Mouse (Mus musculus) megakaryocyte, embryonic 14.5 days (primary cell): ENCODE results near the gene Dlec1.

Experiments
- FLI1 ChIP-seq: IDR thresholded peaks from 2 replicates; pipeline ENCODE4 v1.6.1; 2012; ENCODE audit warnings: low read length, inconsistent platforms, mixed read lengths
- GATA1 ChIP-seq: IDR thresholded peaks from 3 replicates; pipeline ENCODE4 v1.6.1; 2012; ENCODE audit warnings: mixed read lengths, low read length, inconsistent platforms, borderline replicate concordance

GRCm38 (mm10) chr9:119094462-119095109, 7.7 kb upstream of the Dlec1 start:
- TF ChIP-seq GATA1 (no peak), FLI1 (no peak)
